Mouse (Mus musculus) midbrain, embryonic 13.5 days (tissue): ENCODE measurements around the gene Sim2. TPM values are rescaled to one million over a fixed set of nuclear protein-coding genes. Genes with fewer than 3 reads are reported as not detected.

ENCODE experiments used
- microRNA-seq: library from miRNA; unstranded; fragments of <30 nt; microRNA quantifications from one replicate; pipeline ENCODE4, GENCODE M21; 2016
- polyA plus RNA-seq: library from polyadenylated mRNA; unstranded; fragments of >200 nt; fragmentation: Nextera tagmentation; extraction: Ambion mirVana; gene quantifications from 2 replicates; pipeline ENCODE4 v1.2.1, GENCODE M21; 2015

Sim2 gene
- polyA plus RNA-seq, 1 experiment from 2014 or later, result 0.24 TPM

Small RNAs within 50 kb of the gene (microRNA-seq; reads per million reads assigned to microRNA genes)
- gene Gm23062, result not detected

Other genes with a start within 250 kb of the Sim2 start
- gene Chaf1b, start 201.0 kb upstream of the Sim2 start, polyA plus RNA-seq, result 32.3 and 34.3 TPM in 2 replicates
- gene Cldn14, start 76.1 kb upstream of the Sim2 start, polyA plus RNA-seq, result not detected in 2 replicates
- gene Hlcs, start 228.6 kb downstream of the Sim2 start, polyA plus RNA-seq, result 9.2 and 9.8 TPM in 2 replicates
- 1.2 and 1.3 TPM in 2 replicates for gene Ripply3, start 243.5 kb downstream of the Sim2 start, polyA plus RNA-seq